Mouse (Mus musculus) brown adipose tissue, adult 24 weeks (tissue): ENCODE measurements around the gene C1ql4. TPM values are rescaled to one million over a fixed set of nuclear protein-coding genes. Genes with fewer than 3 reads are reported as not detected.

ENCODE experiments used
- H3K27ac ChIP-seq: fragments of 200-500 bp; replicated peaks from 2 replicates; pipeline ENCODE4 v1.5.1; 2012; ENCODE audit warnings: low read depth, mild to moderate bottlenecking, low read length
- H3K4me1 ChIP-seq: fragments of 200-500 bp; 2 replicates; pipeline ENCODE4 v1.6.1; 2012; ENCODE audit warnings: low read length, mixed read lengths; ENCODE audit not compliant: control insufficient read depth, insufficient read depth, insufficient read length
- H3K4me3 ChIP-seq: fragments of 200-500 bp; 2 replicates; pipeline ENCODE4 v1.5.1; 2012; ENCODE audit warnings: low read depth, mild to moderate bottlenecking, low read length, moderate library complexity; ENCODE audit not compliant: insufficient read depth
- polyA plus RNA-seq: library from polyadenylated mRNA; stranded (reverse); fragments of >200 nt; gene quantifications from 2 replicates; pipeline ENCODE4 v1.2.4, GENCODE M21; 2012; ENCODE audit not compliant: missing spikeins, insufficient read depth, insufficient read length

Gene C1ql4
- polyA plus RNA-seq, 1 experiment: not detected

DNA sequence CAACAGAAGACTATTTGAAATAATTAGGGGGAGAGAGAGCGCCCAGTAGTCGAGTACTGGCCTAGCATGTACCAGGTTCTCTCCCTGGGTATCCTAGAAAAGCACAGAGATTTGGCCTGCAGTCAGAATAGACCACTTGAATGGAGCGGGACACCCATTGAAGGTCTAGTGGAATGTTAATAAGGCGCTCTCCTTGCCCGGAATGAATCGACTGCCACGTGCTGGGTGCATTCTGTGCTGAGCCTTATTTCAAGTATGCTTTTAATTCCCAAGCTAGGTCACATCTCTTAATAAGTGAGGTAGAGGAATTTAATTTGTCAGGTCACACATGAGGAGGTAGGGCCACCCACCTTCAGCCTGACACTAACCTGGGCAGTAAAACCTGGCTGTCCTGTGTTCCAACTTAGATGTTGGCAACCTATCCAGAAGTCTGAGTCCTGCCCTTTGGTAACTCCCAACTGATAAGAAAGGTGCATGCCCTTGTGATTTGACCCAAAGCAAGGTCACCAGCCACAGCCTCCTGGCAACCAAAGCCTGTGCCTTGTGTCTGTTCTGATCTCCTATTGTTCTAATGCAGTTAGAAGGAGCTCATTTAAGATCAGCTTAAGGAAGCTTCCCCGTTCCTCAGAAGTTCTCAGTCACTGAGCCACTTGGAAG lies 51.2 kb downstream of the C1ql4 start:
- Histone ChIP-seq H3K27ac (no peak overlapping the region), H3K4me1 (no peaks in the 10 kb centered on the region), H3K4me3 (no peak overlapping the region)

DNA sequence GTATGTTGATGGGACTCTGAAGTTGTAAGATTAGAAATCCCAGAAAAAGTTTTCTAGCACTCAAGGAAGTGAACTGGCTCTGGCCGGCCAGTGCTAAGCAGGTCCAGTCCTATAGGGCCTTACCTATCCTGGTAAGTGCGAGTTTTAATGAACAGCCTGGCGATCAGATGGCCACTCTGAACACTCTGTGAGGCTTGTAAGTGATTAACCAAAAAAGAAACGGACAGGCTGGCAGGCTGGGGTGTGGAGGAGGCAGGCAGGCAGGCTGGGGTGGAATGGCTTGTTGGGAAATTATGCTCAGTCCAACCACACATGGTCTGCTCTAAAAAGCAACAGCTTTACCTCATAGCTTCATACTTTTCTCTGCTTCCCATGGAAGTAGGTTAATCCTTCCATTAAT lies 52.2 kb downstream of the C1ql4 start:
- Histone ChIP-seq H3K27ac (no peak overlapping the region), H3K4me1 (0 out of 2 replicates have a peak, but pooled peaks cover 2% of the 10 kb centered on the region), H3K4me3 (no peak overlapping the region)

Other genes starting within 250 kb of the C1ql4 start
- gene Kmt2d, start 216.6 kb downstream of the C1ql4 start, polyA plus RNA-seq: 11.1 and 15.1 TPM in 2 replicates
- not detected in 2 replicates for gene Rhebl1, start 193.3 kb downstream of the C1ql4 start, polyA plus RNA-seq
- 0.40 and 0.46 TPM in 2 replicates for gene Dhh, start 189.3 kb downstream of the C1ql4 start, polyA plus RNA-seq
- 6.0 and 6.3 TPM in 2 replicates for gene Lmbr1l, start 169.6 kb downstream of the C1ql4 start, polyA plus RNA-seq
- gene Tuba1b, start 153.3 kb downstream of the C1ql4 start, polyA plus RNA-seq: 520 and 550 TPM in 2 replicates
- not detected in 2 replicates for gene Gm49450, start 134.3 kb downstream of the C1ql4 start, polyA plus RNA-seq
- gene Tuba1a, start 134.1 kb downstream of the C1ql4 start, polyA plus RNA-seq: 125 and 132 TPM in 2 replicates
- gene Tuba1c, start 57.9 kb downstream of the C1ql4 start, polyA plus RNA-seq: 10.3 and 28.1 TPM in 2 replicates
- gene Prph, start 32.6 kb downstream of the C1ql4 start, polyA plus RNA-seq: not detected in 2 replicates
- not detected in 2 replicates for gene Troap, start 13.2 kb downstream of the C1ql4 start, polyA plus RNA-seq
- gene Dnajc22, start 5.4 kb upstream of the C1ql4 start, polyA plus RNA-seq: 6.8 and 9.6 TPM in 2 replicates
- gene Spats2, start 38.1 kb upstream of the C1ql4 start, polyA plus RNA-seq: 8.5 and 10.9 TPM in 2 replicates
- not detected in 2 replicates for gene Kcnh3, start 137.0 kb upstream of the C1ql4 start, polyA plus RNA-seq
- 23.3 and 30.6 TPM in 2 replicates for gene Mcrs1, start 164.1 kb upstream of the C1ql4 start, polyA plus RNA-seq
- 17.9 and 18.5 TPM in 2 replicates for gene Prpf40b, start 207.3 kb upstream of the C1ql4 start, polyA plus RNA-seq
- not detected in 2 replicates for gene Fam186b, start 208.1 kb upstream of the C1ql4 start, polyA plus RNA-seq